Mouse (Mus musculus) lung, postnatal 25 days (tissue): ENCODE measurements around the gene Bcl2l1.

Source experiments
- DNase-seq: peaks from one replicate; pipeline ENCODE4 v3.0.0; 2022; ENCODE audit warnings: low spot score

The Bcl2l1 gene

DNA sequence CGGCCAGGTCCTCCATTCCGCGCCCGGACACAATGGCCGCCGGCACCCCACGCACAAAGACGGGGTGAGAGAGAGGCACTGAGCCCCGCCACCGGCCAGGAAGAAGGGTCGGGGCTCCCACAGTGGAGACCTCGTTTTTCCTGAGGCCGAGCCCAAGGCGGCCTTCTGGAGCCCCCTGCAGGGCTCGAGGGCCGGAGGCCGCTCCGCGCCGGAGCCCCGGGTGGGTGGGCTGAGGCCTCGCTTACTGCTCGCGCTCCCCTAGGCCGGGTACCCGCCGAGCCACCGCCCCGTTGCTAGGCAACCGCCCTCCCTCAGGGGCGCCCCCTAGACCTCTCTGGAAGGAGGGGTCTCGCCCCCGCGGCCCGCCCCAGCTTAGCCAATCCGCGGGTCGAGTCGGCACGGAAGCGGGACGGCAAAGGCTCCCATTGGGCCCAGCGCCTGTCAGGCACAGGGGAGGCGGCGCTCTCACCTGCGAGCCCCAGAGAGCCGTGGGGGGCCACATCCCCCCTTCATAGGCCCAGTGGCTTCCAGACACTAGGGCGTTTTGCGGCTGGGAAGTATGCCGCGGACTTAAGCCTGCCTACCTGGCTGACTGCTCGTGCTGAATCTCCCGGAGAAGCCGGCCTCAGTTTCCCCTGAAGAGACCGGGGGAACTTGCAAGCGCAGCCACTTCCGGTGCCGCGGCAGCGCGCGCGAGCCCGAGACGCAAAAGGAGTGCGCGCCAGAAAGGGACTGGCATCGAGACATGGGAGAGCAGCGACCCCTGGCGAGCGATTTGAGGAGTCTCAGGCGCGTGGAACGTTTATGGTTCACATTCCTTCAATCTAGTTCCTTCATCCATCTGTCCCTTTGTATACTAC lies at the start of gene Bcl2l1:
Bcl2l1 (minus strand) TSS at position 710 of the 860 bp plus-strand sequence.
- peak; percentile 98 for DNase-seq

DNA sequence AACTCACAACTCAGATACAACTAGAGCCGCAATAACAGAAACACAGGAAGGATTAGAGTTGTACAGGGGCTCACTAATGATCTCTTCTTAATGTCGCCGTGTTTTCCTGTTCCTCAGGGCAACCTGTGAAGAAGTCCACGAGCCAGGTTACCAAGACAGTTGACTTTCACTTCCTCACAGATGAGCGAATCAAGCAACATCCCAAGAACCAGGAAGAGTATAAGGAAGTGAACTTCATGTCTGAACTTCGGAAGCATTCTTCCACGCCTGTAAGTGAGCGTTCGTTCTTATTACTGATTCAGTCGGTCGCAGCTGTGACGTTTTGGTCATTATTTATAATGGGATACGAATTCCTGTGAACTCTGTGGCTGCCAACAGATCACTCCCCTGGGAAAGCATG lies 49.4 kb upstream of the Bcl2l1 start:
- no peak for DNase-seq

- DNase-seq: no peak
Measured at GRCm38 (mm10) chr2:152878239-152878638, 46.7 kb upstream of the Bcl2l1 start.

DNA sequence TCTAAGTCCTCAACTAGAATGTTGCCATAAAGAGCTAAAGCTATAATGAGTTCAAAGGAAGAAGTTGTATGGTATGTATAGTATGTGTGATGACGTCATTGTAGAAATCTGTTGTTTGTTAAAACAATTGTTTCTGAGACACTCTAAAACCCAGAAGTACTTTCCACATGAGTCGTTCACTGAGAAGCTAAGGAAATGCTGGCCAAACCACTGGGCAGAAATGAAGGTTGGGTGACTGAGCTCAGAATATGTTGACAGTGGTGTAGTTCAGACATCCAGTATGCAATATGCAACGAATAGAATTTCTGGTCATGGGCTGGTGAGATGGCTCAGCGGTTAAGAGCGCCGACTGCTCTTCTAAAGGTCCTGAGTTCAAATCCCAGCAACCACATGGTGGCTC lies 31.8 kb upstream of the Bcl2l1 start:
- DNase-seq: no peak

DNA sequence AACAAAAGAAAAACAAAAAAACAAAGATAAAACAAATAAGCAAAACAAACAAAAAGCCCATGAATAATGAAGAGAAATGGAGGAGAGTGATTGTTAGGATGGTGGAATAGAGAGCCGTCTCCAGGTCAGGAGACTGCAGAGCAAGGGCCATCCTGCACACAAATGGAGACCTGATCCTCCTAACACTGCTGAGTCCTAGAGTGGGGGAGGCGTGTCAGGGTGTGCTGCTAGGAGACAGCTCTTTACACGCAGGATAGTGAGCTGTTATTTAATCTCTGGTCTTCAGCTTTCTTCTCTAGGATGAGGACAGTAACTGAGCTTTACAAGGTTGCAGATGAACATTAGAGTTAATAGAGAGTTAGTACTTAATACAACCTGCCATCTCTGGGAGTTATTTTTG lies 31.1 kb upstream of the Bcl2l1 start:
- DNase-seq: no peak

- DNase-seq: no peak
Measured at GRCm38 (mm10) chr2:152861891-152862290, 30.4 kb upstream of the Bcl2l1 start.

- DNase-seq: no peak
Measured at GRCm38 (mm10) chr2:152859501-152859900, 28.0 kb upstream of the Bcl2l1 start.

- DNase-seq: no peak
Measured at GRCm38 (mm10) chr2:152848466-152848865, 16.9 kb upstream of the Bcl2l1 start.

GRCm38 (mm10) chr2:152847815-152848302 lies 16.3 kb upstream of the Bcl2l1 start, which contains the start of gene Tpx2:
Gene Tpx2, plus strand, starts transcription at chr2:152847964.
- DNase-seq: peak; percentile 99

DNA sequence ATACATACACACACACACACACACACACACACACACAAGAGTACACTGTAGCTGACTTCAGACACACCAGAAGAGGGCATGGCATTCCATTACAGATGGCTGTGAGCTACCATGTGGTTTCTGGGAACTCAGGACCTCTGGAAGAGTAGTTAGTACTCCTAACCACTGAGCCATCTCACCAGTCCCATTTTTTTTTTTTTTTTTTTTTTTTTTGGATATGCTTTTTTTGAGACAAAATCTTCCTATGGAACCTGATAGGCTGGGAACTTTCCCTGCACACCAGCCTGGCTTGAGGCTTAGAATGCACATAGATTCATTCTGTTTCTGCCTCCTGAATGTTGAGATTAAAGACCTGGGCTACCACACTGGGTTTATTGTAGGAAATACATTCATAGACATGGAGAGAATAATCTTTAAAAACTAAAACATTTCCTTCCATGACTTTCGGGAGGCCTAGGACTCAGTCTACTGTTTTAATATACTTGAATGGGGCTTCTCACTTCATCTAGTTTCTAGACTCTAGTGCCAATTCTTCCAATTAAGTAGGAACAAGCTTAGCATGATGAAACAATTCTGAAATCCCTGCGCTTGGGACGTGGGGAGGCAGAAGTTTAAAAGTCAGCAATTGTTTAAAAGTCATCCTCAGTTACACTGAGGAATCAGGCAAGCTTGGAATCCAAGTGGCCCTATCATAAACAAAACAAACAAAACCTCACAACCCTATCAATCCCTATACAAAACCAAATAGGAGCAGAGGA lies 15.7 kb upstream of the Bcl2l1 start:
- no peak for DNase-seq

DNA sequence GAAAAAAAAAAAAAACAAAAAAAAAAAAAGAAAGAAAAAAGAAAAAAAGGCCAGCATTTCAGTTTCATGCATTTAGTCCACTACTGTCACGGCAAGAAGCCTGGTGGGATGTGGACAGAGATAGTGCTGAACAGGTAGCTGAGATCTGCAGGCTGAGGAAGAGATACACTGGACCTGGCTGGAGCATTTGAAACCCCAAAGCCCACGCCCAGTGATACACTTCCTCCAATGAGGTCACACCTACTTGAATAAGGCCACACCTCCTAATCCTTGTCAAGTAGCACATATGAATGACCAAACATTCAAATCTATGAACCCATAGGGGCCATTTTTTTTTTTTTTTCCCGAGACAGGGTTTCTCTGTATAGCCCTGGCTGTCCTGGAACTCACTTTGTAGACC lies 11.2 kb upstream of the Bcl2l1 start:
- DNase-seq: no peak

DNA sequence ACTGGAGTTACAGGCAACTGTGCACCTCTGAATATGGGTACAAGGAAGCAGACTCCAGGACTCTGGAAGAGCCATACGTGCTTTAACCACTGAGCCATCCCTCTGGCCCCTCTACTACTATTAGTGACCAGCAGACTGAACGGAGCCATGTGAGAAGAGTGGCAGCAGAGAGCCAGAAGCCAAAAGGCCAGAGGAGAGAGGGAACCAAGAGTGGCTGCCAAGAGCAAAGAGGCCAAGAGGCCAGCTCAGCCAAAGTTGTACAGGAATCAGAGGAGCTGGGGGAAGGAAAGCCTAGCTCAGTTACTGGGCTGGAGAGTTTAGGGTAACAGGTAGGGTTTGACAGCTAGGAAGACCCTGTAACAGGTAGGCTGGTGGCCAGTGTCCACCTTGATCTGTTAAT lies 7.7 kb upstream of the Bcl2l1 start:
- no peak for DNase-seq

DNA sequence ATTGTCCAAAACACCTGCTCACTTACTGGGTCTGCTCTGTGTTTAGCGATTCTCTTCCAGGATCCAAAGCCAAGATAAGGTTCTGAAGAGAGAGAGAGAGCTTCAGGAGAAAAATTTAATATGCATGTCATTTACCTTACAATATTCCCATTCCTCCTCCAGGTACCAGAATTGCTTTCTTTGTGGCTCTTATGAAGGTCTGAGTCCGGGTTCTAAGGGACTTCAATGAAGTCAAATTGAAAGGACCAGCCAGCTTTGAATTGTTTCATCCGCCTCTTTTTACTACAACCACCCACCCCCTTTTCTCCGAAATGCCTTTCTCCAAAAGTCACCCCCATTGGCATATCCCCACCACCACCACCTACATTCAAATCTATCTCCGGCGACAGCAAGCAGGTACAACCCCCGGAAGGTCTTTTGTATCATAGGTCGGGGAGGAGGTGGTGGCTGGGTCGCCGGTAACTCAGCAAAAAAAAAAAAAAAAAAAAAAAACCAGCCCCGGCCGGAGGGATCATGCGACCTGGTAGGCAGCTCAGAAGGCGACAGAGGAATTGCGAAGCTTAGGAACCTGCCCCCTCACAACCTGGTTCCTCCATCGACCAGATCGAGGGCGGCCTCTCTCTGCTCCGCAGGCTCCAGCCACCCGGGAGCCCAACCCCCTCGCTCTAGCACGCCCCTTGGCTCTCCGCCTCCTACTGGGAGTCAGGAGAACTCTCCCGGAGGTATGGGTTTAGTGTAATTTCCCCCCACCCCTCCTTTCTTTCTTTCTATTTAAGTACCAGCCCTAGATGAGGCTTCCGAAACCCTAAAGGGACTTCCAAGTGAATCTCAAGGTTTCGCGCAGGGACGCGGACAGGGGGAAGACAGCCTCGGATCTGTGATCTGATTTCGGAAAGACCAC lies 1.3 kb downstream of the Bcl2l1 start:
- peak; percentile 96 for DNase-seq

- no peak for DNase-seq
Measured at GRCm38 (mm10) chr2:152829367-152829881, 2.1 kb downstream of the Bcl2l1 start.

DNA sequence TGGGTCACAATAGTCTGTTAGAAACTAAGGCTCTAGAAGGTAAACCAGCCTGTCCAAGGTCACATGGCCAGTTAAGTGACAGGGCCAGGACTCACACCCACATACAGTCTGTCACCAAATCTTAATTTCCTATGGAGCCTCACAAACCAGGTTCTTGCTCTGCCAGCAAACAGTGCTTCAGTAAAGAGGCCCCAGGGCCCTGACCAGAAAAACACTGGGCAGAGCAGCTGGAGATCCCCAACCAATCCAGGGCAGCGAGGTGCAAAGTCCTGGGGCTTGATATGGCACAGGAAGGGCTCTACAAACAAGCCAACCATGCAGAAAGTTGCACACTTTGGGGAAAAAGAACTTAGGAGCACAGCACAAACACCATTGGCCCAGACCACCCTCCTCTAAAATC lies 3.0 kb downstream of the Bcl2l1 start:
- DNase-seq: no peak

- DNase-seq: no peak
Measured at GRCm38 (mm10) chr2:152828011-152828370, 3.5 kb downstream of the Bcl2l1 start.

DNA sequence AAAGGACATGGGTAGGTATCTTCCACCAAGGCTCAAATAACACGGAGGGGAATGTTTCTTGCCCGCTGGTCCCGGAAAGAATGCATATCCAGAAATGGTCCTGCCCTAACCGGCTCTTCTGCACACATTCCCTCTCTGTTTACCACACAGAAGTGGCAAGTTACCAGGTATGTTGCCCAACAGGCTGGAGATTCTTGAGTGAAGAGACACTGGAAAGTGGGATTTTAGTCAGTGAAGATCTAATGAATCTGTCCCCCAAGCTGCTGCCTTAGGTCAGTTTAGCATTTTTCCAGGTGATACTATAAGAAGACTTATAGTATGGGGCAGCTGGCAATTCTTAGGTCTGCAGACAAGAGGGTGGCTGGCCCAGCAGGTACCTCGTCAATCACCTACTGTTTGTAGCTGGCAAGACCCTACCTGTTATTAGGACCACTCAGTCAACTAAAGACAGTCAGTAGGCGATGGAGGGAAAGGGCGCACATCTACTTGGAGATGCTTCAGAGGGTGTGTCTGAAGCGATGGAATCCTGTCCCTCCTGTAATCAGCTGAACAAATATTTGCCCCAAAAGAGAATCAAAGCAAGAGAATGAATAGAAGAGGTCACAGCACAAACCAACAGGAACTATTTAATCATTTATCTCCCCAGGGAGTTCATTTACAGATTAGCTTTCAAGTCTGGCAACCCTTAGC lies 4.1 kb downstream of the Bcl2l1 start:
- DNase-seq: peak; percentile 77

- no peak for DNase-seq
Measured at GRCm38 (mm10) chr2:152826481-152826880, 5.0 kb downstream of the Bcl2l1 start.

DNA sequence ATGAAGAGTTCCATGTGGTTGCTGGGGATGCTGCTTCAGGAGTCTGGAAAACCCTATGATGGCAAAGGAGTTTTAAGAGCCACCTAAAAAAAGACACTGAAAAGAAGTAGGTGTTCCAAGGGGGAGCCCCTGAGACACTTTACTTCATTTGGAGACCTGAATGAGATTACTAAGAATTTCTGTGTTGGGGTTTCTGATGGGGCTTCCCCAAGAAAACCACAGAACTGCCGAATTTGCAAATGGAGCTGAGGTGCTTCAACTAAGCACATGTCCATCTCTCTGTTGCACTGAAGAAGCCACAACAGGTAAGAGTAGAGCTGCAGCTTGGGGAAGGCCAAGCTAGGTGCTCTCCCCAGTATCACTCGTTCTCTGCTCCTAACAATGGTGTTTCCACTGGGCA lies 5.8 kb downstream of the Bcl2l1 start:
- no peak for DNase-seq

DNA sequence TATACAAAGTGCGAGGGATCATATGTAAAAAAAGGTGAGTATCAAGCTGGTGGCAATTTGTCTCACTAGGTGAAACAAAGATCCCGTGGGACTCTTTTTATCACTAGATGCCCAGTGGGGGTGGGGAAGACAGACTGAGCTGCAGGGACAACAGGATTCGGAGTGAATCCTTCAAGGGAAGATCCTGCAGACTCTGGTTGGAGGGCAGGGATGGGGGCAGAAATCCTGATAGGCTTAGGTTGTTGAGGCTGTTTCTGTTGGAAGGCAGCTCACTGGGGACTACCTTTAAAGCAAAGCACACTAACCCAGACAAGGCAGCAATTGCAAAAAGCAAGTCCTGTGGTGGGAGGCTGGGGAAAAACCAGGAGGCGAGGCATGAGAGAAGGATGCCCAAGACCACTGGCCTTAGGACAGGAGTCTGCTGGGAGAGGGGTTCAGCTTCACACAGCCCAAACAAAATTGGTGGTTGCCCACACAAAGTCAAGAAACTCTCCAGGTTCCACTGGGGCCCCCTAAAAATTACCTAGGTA lies 6.3 kb downstream of the Bcl2l1 start:
- no peak for DNase-seq
